Mouse (Mus musculus) spleen, adult 2 months (tissue): Measurements from ENCODE around the gene Ddost. TPM values are rescaled to one million over a fixed set of nuclear protein-coding genes. Genes with fewer than 3 reads are reported as not detected.
A peak's percentile ranks its signal among the peaks of the same experiment; 100 is the strongest.

Source experiments
- DNase-seq, 2 experiments: peaks; one replicate each; pipeline versions ENCODE4 v3.0.0 to v3.0.0-alpha.2; 2012 to 2021; ENCODE audit warnings: low spot score in 2 of 2, low read depth in 1 of 2
- H3K27ac ChIP-seq: fragments of 200-500 bp; 2 replicates; pipeline ENCODE4 v1.5.1; 2012; ENCODE audit warnings: low read length, inconsistent platforms; ENCODE audit not compliant: insufficient read depth
- H3K27me3 ChIP-seq: fragments of 200-500 bp; 2 replicates; pipeline ENCODE4 v1.6.1; 2012; ENCODE audit warnings: mild to moderate bottlenecking, moderate library complexity, low read length, inconsistent platforms; ENCODE audit not compliant: control insufficient read depth, insufficient read depth
- H3K36me3 ChIP-seq: fragments of 200-500 bp; 2 replicates; pipeline ENCODE4 v1.6.1; 2012; ENCODE audit warnings: mild to moderate bottlenecking, low read length, inconsistent platforms; ENCODE audit not compliant: control insufficient read depth, insufficient read depth
- H3K4me1 ChIP-seq: fragments of 200-500 bp; 2 replicates; pipeline ENCODE4 v1.6.1; 2011; ENCODE audit warnings: inconsistent platforms; ENCODE audit not compliant: control insufficient read depth, insufficient read depth, insufficient read length
- H3K4me3 ChIP-seq: fragments of 200-500 bp; 2 replicates; pipeline ENCODE4 v1.5.1; 2011; ENCODE audit warnings: mild to moderate bottlenecking, inconsistent platforms; ENCODE audit not compliant: insufficient read depth, insufficient read length; ENCODE audit errors: extremely low read depth
- CTCF ChIP-seq: fragments of 200-500 bp; IDR thresholded peaks from 2 replicates; pipeline ENCODE4 v1.5.1; 2011; ENCODE audit warnings: mild to moderate bottlenecking, inconsistent platforms; ENCODE audit not compliant: insufficient read depth, insufficient read length, insufficient replicate concordance; ENCODE audit errors: extremely low read depth
- POLR2A ChIP-seq: fragments of 200-500 bp; IDR thresholded peaks from 2 replicates; pipeline ENCODE4 v1.6.1; 2011; ENCODE audit warnings: low read depth, low read length, inconsistent platforms
- WGBS: fragments of 180-500 bp; shearing (Covaris S2); methylation state at CpG from one replicate; pipeline ENCODE4 v1.1.7; 2018; 5-methylcytosine and 5-hydroxymethylcytosine counted together
- polyA plus RNA-seq: library from polyadenylated mRNA; depleted of rRNA; stranded (reverse); fragments of >200 nt; gene quantifications from 2 replicates; pipeline ENCODE4 v1.2.3, GENCODE M21; 2012

The Ddost gene
- polyA plus RNA-seq, 1 experiment: 106 TPM

- H3K4me1 ChIP-seq: peaks cover 4% of the 10 kb centered on the region; the same call in 1 of the 2 replicates
- no peak overlapping the region for H3K4me3 ChIP-seq
- H3K27ac ChIP-seq: no peak overlapping the region
- no peaks in the 10 kb centered on the region for H3K27me3 ChIP-seq
- 94% methylated on average over 19 of the region's 19 CpGs for WGBS
- H3K36me3 ChIP-seq: peaks cover 33% of the 10 kb centered on the region
- no peak for DNase-seq
- TF ChIP-seq CTCF: no peak
- TF ChIP-seq POLR2A: no peak
Observed at GRCm38 (mm10) chr4:138310311-138310910, 5.9 kb downstream of the Ddost start.

GRCm38 (mm10) chr4:138311595-138311994, 7.1 kb downstream of the Ddost start:
- Histone ChIP-seq H3K27me3 (no peaks in the 10 kb centered on the region), H3K27ac (no peak overlapping the region), H3K4me1 (no peaks in the 10 kb centered on the region; the same call in 1 of the 2 replicates), H3K36me3 (peaks cover 36% of the 10 kb centered on the region), H3K4me3 (no peak overlapping the region)
- 76% methylated on average over 8 of the region's 8 CpGs for WGBS
- no peak for TF ChIP-seq POLR2A
- peak; percentile 81; the same call in 1 of the 2 replicates for TF ChIP-seq CTCF
- peak in 1 of 2 experiments; percentile 54 for DNase-seq

- Histone ChIP-seq H3K4me3 (no peak overlapping the region), H3K36me3 (peaks cover 36% of the 10 kb centered on the region), H3K27ac (no peak overlapping the region), H3K4me1 (no peaks in the 10 kb centered on the region; the same call in 1 of the 2 replicates), H3K27me3 (no peaks in the 10 kb centered on the region)
- TF ChIP-seq CTCF (no peak), POLR2A (no peak)
- WGBS: 91% methylated on average over 3 of the region's 3 CpGs
- DNase-seq: no peak
Observed at GRCm38 (mm10) chr4:138312105-138312504, 7.6 kb downstream of the Ddost start.

DNA sequence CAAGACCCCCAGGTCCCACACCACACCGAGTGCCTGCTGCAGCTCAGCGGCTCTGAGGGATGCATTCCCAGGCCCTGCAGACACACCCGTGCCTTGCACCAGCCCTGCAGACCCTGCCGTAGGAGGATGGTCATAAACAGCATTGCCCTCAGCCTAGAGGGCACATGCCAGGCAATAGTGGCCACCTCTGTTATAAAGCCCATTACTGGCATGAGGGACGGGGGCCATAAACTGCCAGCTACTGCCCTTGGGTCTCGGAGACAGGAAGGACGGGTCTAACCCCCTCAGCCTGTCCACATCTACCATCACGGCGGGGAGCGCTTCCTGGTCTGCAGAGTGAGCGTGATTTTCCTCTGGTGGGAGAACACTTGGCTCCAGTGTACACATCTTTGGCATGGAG, 8.5 kb downstream of the Ddost start:
- DNase-seq: no peak
- no peaks in the 10 kb centered on the region for H3K27me3 ChIP-seq
- H3K27ac ChIP-seq: no peak overlapping the region
- WGBS: 90% methylated on average over 11 of the region's 11 CpGs
- no peak overlapping the region for H3K4me3 ChIP-seq
- TF ChIP-seq CTCF: no peak
- no peak for TF ChIP-seq POLR2A
- no peaks in the 10 kb centered on the region for H3K4me1 ChIP-seq
- H3K36me3 ChIP-seq: peaks cover 38% of the 10 kb centered on the region

- TF ChIP-seq POLR2A: no peak
- no peak for TF ChIP-seq CTCF
- Histone ChIP-seq H3K36me3 (peaks cover 37% of the 10 kb centered on the region), H3K27ac (no peak overlapping the region), H3K4me3 (no peak overlapping the region), H3K4me1 (no peaks in the 10 kb centered on the region), H3K27me3 (no peaks in the 10 kb centered on the region)
- WGBS: 90% methylated on average over 4 of the region's 4 CpGs
- DNase-seq: no peak
Observed at GRCm38 (mm10) chr4:138313795-138314194, 9.3 kb downstream of the Ddost start.

- TF ChIP-seq CTCF: peak; percentile 25; the same call in 1 of the 2 replicates
- no peak for TF ChIP-seq POLR2A
- no peaks in the 10 kb centered on the region for H3K4me1 ChIP-seq
- peaks cover 25% of the 10 kb centered on the region for H3K36me3 ChIP-seq
- no peak overlapping the region for H3K4me3 ChIP-seq
- H3K27ac ChIP-seq: no peak overlapping the region
- WGBS: 86% methylated on average over 9 of the region's 9 CpGs
- DNase-seq: no peak
- H3K27me3 ChIP-seq: no peaks in the 10 kb centered on the region
Observed at GRCm38 (mm10) chr4:138315781-138316180, 11.3 kb downstream of the Ddost start.

DNA sequence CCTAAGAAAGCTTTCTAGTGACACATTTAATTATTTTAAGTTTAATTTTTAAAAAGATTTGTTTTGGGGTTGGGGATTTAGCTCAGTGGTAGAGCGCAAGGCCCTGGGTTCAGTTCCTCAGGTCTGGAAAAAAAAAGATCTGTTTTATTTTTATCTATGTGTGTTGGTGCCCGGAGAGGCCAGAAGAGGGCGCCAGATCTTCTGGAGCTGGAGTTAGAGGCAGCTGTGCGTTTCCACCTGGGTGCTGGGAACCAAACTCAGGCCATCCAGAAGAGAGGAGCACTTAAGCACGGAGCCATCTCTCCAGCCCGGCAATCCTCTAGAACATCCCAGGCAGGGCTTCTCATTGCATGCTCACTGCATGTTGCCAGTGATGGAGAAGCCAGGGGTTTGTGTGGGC, 11.8 kb downstream of the Ddost start:
- 96% methylated on average over 6 of the region's 6 CpGs for WGBS
- TF ChIP-seq CTCF (0 out of 2 replicates have a peak, but pooled peaks have one; percentile 4), POLR2A (no peak)
- no peaks in the 10 kb centered on the region for H3K4me1 ChIP-seq

More for the DNA sequence above, 11.8 kb downstream of the Ddost start:
- no peak overlapping the region for H3K27ac ChIP-seq
- H3K27me3 ChIP-seq: no peaks in the 10 kb centered on the region
- peaks cover 21% of the 10 kb centered on the region for H3K36me3 ChIP-seq
- H3K4me3 ChIP-seq: no peak overlapping the region
- no peak for DNase-seq
